Mouse (Mus musculus): Measurements from ENCODE around the gene Rfesd. TPM values are rescaled to one million over a fixed set of nuclear protein-coding genes. Genes with fewer than 3 reads are reported as not detected.

The Rfesd gene
- polyA plus RNA-seq, 1 experiment from 2014 or later, result 120 TPM

DNA sequence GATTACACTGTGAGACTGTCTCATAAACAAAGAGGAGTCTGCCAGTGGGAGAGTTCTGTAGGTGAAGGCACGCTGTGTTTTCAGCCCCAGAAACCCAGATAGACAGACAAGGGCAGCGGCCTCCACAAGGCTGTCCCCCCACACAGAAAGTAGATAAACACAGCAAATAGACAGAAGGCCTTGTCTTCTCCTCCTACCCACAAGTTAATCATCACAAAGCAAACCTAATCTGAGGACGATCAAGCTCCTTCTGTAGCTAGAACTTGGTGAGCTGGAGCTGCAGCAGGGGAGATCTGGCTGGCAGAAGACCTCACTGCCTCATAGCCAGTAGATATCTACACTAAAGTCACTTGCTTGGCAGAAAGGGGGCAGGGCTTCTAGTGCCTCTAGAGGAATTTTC is 15.2 kb downstream of the Rfesd start:
- Histone ChIP-seq H3K27me3 (ENCODE audit: control insufficient read depth, insufficient read depth, low read depth, low read length) (no peaks in the 10 kb centered on the region), H3K4me1 (ENCODE audit: control insufficient read depth, low read depth, low read length) (peaks cover 2% of the 10 kb centered on the region; the same call in 1 of the 2 replicates), H3K9ac (ENCODE audit: low read depth, low read length) (no peak overlapping the region), H3K9me3 (replicated peaks; ENCODE audit: control insufficient read depth, low read length) (no peaks in the 10 kb centered on the region), H3K4me2 (ENCODE audit: low read depth, low read length) (no peak overlapping the region), H3K27ac (ENCODE audit: low read length) (no peak overlapping the region), H3K4me3 (ENCODE audit: low read depth, low read length) (no peak overlapping the region), H3K36me3 (ENCODE audit: control insufficient read depth, insufficient read depth) (peaks cover 12% of the 10 kb centered on the region)
- peak; percentile 54 for ATAC-seq (ENCODE audit: low read depth)
- 14% methylated on average over 3 of the region's 3 CpGs for WGBS (ENCODE audit: insufficient replicate concordance)

DNA sequence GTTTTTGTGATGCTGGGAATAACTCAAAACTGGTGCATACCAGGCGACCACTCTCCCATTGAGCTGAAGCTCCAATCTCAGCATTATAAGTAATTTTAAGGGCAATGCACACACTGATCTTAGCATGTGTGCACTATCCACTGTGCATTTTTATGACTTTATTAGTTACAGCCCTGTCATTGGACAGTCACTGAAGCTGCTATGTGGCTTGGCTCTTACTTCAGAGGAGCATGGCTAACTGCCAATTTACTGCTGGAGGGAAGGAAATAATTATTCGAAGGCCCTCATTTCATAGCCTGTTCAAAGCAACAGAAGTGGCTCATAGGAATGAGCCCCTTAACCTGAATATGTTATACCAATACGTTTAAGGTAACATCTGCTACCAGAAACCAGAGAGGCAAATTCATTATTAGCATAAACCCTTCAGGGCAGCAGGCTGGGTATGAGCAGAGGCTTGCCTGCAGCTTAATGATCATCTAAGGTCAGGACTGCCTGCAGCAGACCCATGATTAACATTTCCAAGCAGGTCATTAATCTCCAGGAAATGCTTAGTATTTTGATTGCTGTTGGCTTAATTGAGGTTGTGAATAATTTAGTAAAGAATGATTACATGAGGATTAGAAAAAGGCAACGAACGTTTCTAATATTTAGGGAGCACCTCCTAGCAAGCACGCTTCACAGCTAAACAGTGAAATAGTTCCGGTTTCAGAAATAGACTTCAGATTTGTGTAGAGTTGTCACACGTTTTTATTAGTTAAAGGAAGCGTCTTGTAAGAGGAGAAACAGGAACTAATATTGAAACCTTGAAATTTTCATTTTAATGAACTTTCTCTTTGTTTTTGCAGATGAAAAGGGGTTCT is 26.1 kb downstream of the Rfesd start:
- Histone ChIP-seq H3K36me3 (ENCODE audit: control insufficient read depth, insufficient read depth) (no peaks in the 10 kb centered on the region), H3K4me3 (ENCODE audit: low read depth, low read length) (no peak overlapping the region), H3K9me3 (replicated peaks; ENCODE audit: control insufficient read depth, low read length) (no peaks in the 10 kb centered on the region), H3K27me3 (ENCODE audit: control insufficient read depth, insufficient read depth, low read depth, low read length) (no peaks in the 10 kb centered on the region), H3K4me2 (ENCODE audit: low read depth, low read length) (no peak overlapping the region), H3K27ac (ENCODE audit: low read length) (no peak overlapping the region), H3K4me1 (ENCODE audit: control insufficient read depth, low read depth, low read length) (no peaks in the 10 kb centered on the region; the same call in 1 of the 2 replicates), H3K9ac (ENCODE audit: low read depth, low read length) (no peak overlapping the region)
- no peak; the same call in 1 of the 2 replicates for ATAC-seq (ENCODE audit: low read depth)
- WGBS (ENCODE audit: insufficient replicate concordance), result 50% methylated on average over 9 of the region's 9 CpGs

DNA sequence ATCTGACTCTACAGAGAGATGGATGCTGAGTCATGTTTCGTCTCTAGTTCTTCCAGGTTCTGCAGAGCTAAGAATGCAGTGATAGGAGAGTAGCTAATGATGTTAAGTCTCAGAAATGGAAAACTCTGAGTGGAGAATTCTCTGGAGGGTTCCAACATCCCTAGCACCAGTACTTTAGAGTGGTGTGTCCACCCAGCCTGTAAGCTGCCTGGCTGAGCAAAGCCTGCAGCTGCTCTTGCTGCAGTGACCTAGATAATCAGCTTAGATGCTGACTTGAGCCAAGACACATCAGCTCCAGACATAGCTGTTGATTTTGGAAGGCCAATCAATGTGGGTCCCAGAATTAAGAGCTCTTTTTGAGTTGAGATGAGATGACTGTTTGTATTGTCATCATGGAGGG is 30.4 kb downstream of the Rfesd start:
- 71% methylated on average over 1 of the region's 1 CpGs for WGBS (ENCODE audit: insufficient replicate concordance)
- no peaks in the 10 kb centered on the region for H3K36me3 ChIP-seq (ENCODE audit: control insufficient read depth, insufficient read depth)
- H3K9ac ChIP-seq (ENCODE audit: low read depth, low read length), result no peak overlapping the region
- ATAC-seq (ENCODE audit: low read depth), result no peak
- no peaks in the 10 kb centered on the region for H3K27me3 ChIP-seq (ENCODE audit: control insufficient read depth, insufficient read depth, low read depth, low read length)
- H3K4me3 ChIP-seq (ENCODE audit: low read depth, low read length), result no peak overlapping the region
- no peak overlapping the region for H3K4me2 ChIP-seq (ENCODE audit: low read depth, low read length)
- H3K4me1 ChIP-seq (ENCODE audit: control insufficient read depth, low read depth, low read length), result no peaks in the 10 kb centered on the region; the same call in 1 of the 2 replicates
- H3K27ac ChIP-seq (ENCODE audit: low read length), result no peak overlapping the region
- no peaks in the 10 kb centered on the region for H3K9me3 ChIP-seq (replicated peaks; ENCODE audit: control insufficient read depth, low read length)

DNA sequence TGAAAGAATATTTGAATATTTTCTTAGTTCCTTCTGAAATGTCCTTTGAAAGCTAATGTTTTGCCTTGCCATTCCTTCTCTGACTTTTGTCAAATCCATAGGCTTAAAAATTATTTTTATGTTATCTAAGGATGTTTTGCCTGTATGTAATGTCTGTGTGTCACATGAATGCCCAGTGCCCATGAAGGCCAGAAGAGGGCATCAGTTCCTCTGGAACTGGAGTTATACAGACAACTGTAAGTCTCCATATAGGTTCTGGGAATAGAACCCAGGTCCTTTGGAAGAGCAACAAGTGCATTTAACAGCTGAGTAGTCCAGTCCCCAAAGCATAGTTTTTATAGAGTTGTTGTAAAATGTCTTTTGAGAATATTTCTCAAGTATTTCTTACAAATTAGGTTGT is 36.6 kb downstream of the Rfesd start:
- no peak overlapping the region for H3K27ac ChIP-seq (ENCODE audit: low read length)
- no peak overlapping the region for H3K9ac ChIP-seq (ENCODE audit: low read depth, low read length)
- no peaks in the 10 kb centered on the region for H3K9me3 ChIP-seq (replicated peaks; ENCODE audit: control insufficient read depth, low read length)
- no peak overlapping the region for H3K4me3 ChIP-seq (ENCODE audit: low read depth, low read length)
- ATAC-seq (ENCODE audit: low read depth), result no peak
- H3K4me1 ChIP-seq (ENCODE audit: control insufficient read depth, low read depth, low read length), result no peaks in the 10 kb centered on the region
- no peak overlapping the region for H3K4me2 ChIP-seq (ENCODE audit: low read depth, low read length)
- H3K36me3 ChIP-seq (ENCODE audit: control insufficient read depth, insufficient read depth), result no peaks in the 10 kb centered on the region
- no peaks in the 10 kb centered on the region for H3K27me3 ChIP-seq (ENCODE audit: control insufficient read depth, insufficient read depth, low read depth, low read length)

DNA sequence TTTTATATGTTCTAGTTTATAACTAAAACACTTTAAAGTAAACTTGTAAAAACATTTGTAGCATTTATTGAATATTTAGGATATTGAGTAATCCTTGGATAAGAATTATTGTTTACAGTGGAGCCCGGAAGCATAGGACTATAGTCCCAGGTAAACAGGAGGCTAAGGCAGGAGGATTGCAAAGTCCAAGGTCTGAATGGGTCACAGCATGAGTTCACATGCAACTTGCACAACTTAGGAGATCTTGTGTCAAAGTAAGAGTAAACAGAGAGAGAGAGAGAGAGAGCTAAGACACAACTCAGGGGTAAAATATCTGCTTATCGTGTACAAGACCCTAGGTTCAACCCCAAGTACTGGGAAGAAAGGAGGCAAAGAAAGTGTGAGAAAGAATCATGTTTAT is 41.9 kb downstream of the Rfesd start:
- Histone ChIP-seq H3K9ac (ENCODE audit: low read depth, low read length) (no peak overlapping the region), H3K36me3 (ENCODE audit: control insufficient read depth, insufficient read depth) (no peaks in the 10 kb centered on the region), H3K27ac (ENCODE audit: low read length) (no peak overlapping the region), H3K4me2 (ENCODE audit: low read depth, low read length) (no peak overlapping the region), H3K4me1 (ENCODE audit: control insufficient read depth, low read depth, low read length) (no peaks in the 10 kb centered on the region), H3K4me3 (ENCODE audit: low read depth, low read length) (no peak overlapping the region), H3K27me3 (ENCODE audit: control insufficient read depth, insufficient read depth, low read depth, low read length) (no peaks in the 10 kb centered on the region), H3K9me3 (replicated peaks; ENCODE audit: control insufficient read depth, low read length) (no peaks in the 10 kb centered on the region)
- WGBS (ENCODE audit: insufficient replicate concordance), result 71% methylated on average over 2 of the region's 2 CpGs
- ATAC-seq (ENCODE audit: low read depth), result peak; percentile 84

DNA sequence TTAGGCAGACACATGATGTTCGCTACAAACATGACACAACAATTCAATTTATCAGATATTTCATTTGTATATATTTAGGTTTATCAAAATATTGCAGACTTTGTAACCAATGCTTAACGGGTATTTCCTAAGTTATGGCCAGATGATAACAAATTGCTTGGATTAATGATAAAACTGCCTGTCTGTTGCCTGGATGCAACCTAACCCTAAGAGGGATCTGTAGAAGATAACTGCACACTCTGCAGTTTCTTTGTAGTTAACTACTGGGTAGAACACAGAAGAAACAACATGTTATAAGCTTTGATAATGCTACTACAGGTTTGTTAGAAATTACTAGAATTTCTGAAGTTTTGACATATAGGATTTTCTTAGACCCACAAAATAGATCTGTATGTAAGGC is 42.3 kb downstream of the Rfesd start:
- Histone ChIP-seq H3K4me1 (ENCODE audit: control insufficient read depth, low read depth, low read length) (no peaks in the 10 kb centered on the region), H3K9ac (ENCODE audit: low read depth, low read length) (no peak overlapping the region), H3K4me3 (ENCODE audit: low read depth, low read length) (no peak overlapping the region), H3K27ac (ENCODE audit: low read length) (no peak overlapping the region), H3K9me3 (replicated peaks; ENCODE audit: control insufficient read depth, low read length) (no peaks in the 10 kb centered on the region), H3K27me3 (ENCODE audit: control insufficient read depth, insufficient read depth, low read depth, low read length) (no peaks in the 10 kb centered on the region), H3K36me3 (ENCODE audit: control insufficient read depth, insufficient read depth) (no peaks in the 10 kb centered on the region), H3K4me2 (ENCODE audit: low read depth, low read length) (no peak overlapping the region)
- ATAC-seq (ENCODE audit: low read depth), result no peak
- 31% methylated on average over 2 of the region's 2 CpGs for WGBS (ENCODE audit: insufficient replicate concordance)

DNA sequence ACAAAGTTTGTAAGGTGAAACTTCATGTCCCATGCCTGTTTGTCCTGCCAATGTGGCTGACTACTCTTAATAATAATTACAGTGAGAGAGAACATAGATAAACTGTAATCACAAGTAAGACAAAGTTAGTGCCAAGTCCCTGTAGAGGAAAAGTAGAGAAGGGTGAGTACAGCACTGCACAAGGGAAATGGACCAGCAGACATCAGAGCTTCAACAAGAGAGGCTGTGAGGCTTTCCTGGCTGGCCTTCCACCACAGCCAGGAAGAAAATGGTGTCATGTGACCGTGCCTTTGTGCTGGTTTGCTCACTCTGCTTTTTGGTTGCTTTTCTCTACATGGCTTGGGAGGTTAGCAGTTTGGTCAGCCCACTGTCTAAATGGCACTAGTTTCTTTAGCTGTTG is 42.9 kb downstream of the Rfesd start:
- H3K4me1 ChIP-seq (ENCODE audit: control insufficient read depth, low read depth, low read length), result no peaks in the 10 kb centered on the region
- H3K27me3 ChIP-seq (ENCODE audit: control insufficient read depth, insufficient read depth, low read depth, low read length), result no peaks in the 10 kb centered on the region
- H3K9ac ChIP-seq (ENCODE audit: low read depth, low read length), result no peak overlapping the region
- no peaks in the 10 kb centered on the region for H3K9me3 ChIP-seq (replicated peaks; ENCODE audit: control insufficient read depth, low read length)
- no peak overlapping the region for H3K4me3 ChIP-seq (ENCODE audit: low read depth, low read length)
- ATAC-seq (ENCODE audit: low read depth), result no peak
- H3K27ac ChIP-seq (ENCODE audit: low read length), result no peak overlapping the region
- H3K36me3 ChIP-seq (ENCODE audit: control insufficient read depth, insufficient read depth), result no peaks in the 10 kb centered on the region
- H3K4me2 ChIP-seq (ENCODE audit: low read depth, low read length), result no peak overlapping the region
- WGBS (ENCODE audit: insufficient replicate concordance), result 48% methylated on average over 1 of the region's 1 CpGs

DNA sequence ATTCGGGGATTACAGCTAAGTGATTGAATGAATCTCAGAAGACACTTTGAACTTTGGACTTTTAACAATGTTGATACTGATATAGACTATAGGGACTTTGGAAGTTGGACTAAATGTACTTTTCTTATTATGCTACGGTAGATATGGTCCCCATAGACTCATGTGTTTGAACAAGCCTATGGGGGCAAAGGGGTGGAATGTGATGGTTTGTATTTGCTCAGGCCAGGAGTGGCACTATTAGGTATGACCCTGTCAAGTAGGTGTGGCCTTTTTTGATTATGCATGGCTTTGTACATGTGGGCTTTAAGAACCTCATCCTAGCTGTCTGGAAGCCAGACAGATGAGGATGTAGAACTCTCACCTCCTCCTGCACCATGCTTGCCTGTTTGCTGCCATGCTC is 44.0 kb downstream of the Rfesd start:
- H3K4me3 ChIP-seq (ENCODE audit: low read depth, low read length), result no peak overlapping the region
- no peaks in the 10 kb centered on the region for H3K9me3 ChIP-seq (replicated peaks; ENCODE audit: control insufficient read depth, low read length)
- ATAC-seq (ENCODE audit: low read depth), result no peak
- 61% methylated on average over 2 of the region's 2 CpGs for WGBS (ENCODE audit: insufficient replicate concordance)
- H3K4me2 ChIP-seq (ENCODE audit: low read depth, low read length), result no peak overlapping the region
- H3K36me3 ChIP-seq (ENCODE audit: control insufficient read depth, insufficient read depth), result no peaks in the 10 kb centered on the region
- no peak overlapping the region for H3K27ac ChIP-seq (ENCODE audit: low read length)
- H3K9ac ChIP-seq (ENCODE audit: low read depth, low read length), result no peak overlapping the region
- H3K4me1 ChIP-seq (ENCODE audit: control insufficient read depth, low read depth, low read length), result no peaks in the 10 kb centered on the region
- H3K27me3 ChIP-seq (ENCODE audit: control insufficient read depth, insufficient read depth, low read depth, low read length), result no peaks in the 10 kb centered on the region

DNA sequence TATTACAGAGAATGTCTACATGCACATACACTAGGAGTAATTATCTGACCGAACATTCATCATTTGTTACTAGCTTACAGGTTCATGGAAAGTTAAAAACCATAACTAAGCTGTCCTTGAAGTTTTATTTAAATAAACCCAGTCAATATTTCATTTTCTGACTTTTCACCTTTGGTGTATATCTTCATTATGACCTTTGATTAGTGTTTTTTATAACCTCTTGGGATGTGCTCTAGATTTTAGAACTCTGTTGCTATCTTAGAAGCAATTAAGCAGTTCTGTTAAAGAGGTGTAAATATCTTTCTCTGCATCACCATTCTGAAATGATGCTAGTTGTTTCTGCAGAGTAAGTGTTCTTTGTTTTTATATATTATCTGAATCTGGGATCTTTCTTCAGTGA is 51.7 kb downstream of the Rfesd start, which contains the start of gene Spata9:
Gene Spata9, plus strand, starts transcription at position 301 of the 400 bp plus-strand sequence.
- Histone ChIP-seq H3K27me3 (ENCODE audit: control insufficient read depth, insufficient read depth, low read depth, low read length) (no peaks in the 10 kb centered on the region), H3K9ac (ENCODE audit: low read depth, low read length) (no peak within 1 kb of the TSS), H3K9me3 (replicated peaks; ENCODE audit: control insufficient read depth, low read length) (no peaks in the 10 kb centered on the region), H3K4me1 (ENCODE audit: control insufficient read depth, low read depth, low read length) (no peaks in the 10 kb centered on the region), H3K4me2 (ENCODE audit: low read depth, low read length) (no peak within 1 kb of the TSS), H3K27ac (ENCODE audit: low read length) (no peak within 1 kb of the TSS), H3K36me3 (ENCODE audit: control insufficient read depth, insufficient read depth) (no peaks in the 10 kb centered on the region), H3K4me3 (ENCODE audit: low read depth, low read length) (no peak within 1 kb of the TSS)
- ATAC-seq (ENCODE audit: low read depth), result no peak
- WGBS (ENCODE audit: insufficient replicate concordance), result 66% methylated on average over 1 of the region's 1 CpGs

All from liver, embryonic 16.5 days (tissue).